Mouse (Mus musculus) urinary bladder, postnatal 4 days (tissue): ENCODE data around the gene Rap1gap2.

Experiments used
- DNase-seq, 2 experiments: peaks; one replicate each; pipeline ENCODE4 v3.0.0; 2021 to 2022; ENCODE audit warnings: low spot score in 2 of 2

The Rap1gap2 gene

GRCm38 (mm10) chr11:74574768-74575434, 35.8 kb downstream of the Rap1gap2 start:
- no peak for DNase-seq

- no peak for DNase-seq
Measured at GRCm38 (mm10) chr11:74572459-74573061, 38.2 kb downstream of the Rap1gap2 start.

GRCm38 (mm10) chr11:74569735-74570134, 41.0 kb downstream of the Rap1gap2 start:
- no peak for DNase-seq

- no peak for DNase-seq
Measured at GRCm38 (mm10) chr11:74568463-74568862, 42.3 kb downstream of the Rap1gap2 start.

GRCm38 (mm10) chr11:74568004-74568403, 42.7 kb downstream of the Rap1gap2 start:
- no peak for DNase-seq

GRCm38 (mm10) chr11:74566326-74566874, 44.3 kb downstream of the Rap1gap2 start:
- no peak for DNase-seq

- no peak for DNase-seq
Measured at GRCm38 (mm10) chr11:74561392-74561791, 49.3 kb downstream of the Rap1gap2 start.

- no peak for DNase-seq
Measured at GRCm38 (mm10) chr11:74560600-74561227, 50.0 kb downstream of the Rap1gap2 start.

- no peak for DNase-seq
Measured at GRCm38 (mm10) chr11:74559793-74560433, 50.8 kb downstream of the Rap1gap2 start.

GRCm38 (mm10) chr11:74558933-74559332, 51.8 kb downstream of the Rap1gap2 start:
- DNase-seq, result no peak

- DNase-seq, result no peak
Measured at GRCm38 (mm10) chr11:74557456-74558230, 53.1 kb downstream of the Rap1gap2 start.

- no peak for DNase-seq
Measured at GRCm38 (mm10) chr11:74555716-74556374, 54.9 kb downstream of the Rap1gap2 start.

GRCm38 (mm10) chr11:74554683-74555341, 55.9 kb downstream of the Rap1gap2 start:
- no peak for DNase-seq

GRCm38 (mm10) chr11:74551568-74551967, 59.1 kb downstream of the Rap1gap2 start:
- DNase-seq, result no peak

- no peak for DNase-seq
Measured at GRCm38 (mm10) chr11:74550615-74551102, 60.1 kb downstream of the Rap1gap2 start.

- DNase-seq, result no peak
Measured at GRCm38 (mm10) chr11:74548781-74549382, 61.8 kb downstream of the Rap1gap2 start.

GRCm38 (mm10) chr11:74546933-74547694, 63.6 kb downstream of the Rap1gap2 start:
- no peak for DNase-seq

- no peak for DNase-seq
Measured at GRCm38 (mm10) chr11:74546165-74546564, 64.5 kb downstream of the Rap1gap2 start.

GRCm38 (mm10) chr11:74545560-74545959, 65.2 kb downstream of the Rap1gap2 start:
- DNase-seq, result no peak
